Mouse (Mus musculus) left cerebral cortex, adult 9 months (tissue): ENCODE data around the gene Smc1b.
A peak's percentile ranks its signal among the peaks of the same experiment; 100 is the strongest.

ENCODE experiments used
- DNase-seq, 2 experiments: peaks; one replicate each; pipeline ENCODE4 v3.0.0; 2022; ENCODE audit warnings: low spot score in 2 of 2

Smc1b gene

DNA sequence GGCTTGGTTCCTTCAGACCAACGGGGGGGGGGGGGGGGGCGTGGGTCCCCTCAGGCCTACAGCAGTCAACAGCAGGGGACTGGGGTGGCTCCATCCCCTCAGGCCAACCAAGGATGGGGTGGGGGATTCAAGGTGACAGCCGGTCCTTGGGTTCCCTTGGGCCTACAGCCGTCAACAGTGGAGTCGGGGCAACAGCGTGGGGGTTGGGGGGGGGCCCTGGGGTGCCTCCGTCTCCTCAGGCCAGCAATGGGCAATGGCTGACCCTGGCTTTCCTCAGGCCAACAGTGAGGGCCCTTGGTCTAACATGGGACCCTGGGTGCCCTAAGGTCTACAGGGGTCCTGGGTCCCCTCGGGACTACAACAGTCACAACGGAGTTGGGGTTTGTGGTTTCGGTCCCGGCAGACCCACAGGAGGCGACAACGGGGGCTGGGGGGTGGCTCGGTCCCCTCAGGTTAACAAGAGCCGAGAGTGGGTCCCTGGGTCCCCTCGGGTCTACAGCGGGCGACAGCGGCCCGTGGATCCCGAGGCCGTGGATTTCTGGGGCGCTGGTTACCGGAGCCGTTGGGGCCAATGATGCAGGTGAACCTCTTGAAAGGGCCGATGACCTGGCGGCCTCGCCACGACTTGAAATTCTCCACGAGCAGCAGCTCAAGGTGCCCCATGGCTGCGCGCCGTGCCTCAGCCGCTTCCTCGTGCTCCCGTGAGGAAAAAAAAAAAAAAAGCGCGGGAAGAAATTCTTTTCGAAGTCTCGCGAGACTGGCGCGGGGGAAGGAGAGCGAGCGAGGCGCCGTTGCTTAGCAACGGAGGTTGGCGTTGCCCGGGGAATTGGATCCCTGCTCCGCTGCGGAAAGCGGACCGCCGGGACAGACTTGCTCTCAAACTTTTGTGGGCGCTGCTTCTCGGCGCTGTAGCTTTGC is at the start of gene Smc1b, which contains the start of gene Ribc2:
Gene Smc1b (minus strand): TSS at position 690 of the 918 bp plus-strand sequence.
Gene Ribc2 (plus strand): TSS at position 804 of the 918 bp plus-strand sequence.
- DNase-seq = peak in 1 of 2 experiments; percentile 67

DNA sequence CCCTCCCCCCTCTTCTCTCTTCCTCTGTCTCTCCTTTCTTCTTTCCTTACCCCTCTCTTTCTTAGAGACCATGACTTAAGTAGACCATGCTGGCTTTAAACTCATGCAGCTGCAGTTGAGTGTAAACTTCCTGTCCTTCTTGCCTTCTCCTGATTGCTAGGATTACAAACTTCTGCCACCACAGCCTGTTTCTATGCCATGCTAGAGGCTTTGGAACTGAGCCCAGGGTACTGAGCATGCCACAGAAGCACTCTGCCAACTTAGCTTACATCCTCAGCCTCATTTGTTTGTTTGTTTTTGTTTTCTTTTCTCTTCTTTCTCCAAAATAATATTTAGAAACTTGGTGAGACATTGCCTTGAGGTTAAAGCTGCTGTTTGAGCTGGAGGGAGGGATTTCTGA is 48.6 kb upstream of the Smc1b start:
- DNase-seq = no peak

DNA sequence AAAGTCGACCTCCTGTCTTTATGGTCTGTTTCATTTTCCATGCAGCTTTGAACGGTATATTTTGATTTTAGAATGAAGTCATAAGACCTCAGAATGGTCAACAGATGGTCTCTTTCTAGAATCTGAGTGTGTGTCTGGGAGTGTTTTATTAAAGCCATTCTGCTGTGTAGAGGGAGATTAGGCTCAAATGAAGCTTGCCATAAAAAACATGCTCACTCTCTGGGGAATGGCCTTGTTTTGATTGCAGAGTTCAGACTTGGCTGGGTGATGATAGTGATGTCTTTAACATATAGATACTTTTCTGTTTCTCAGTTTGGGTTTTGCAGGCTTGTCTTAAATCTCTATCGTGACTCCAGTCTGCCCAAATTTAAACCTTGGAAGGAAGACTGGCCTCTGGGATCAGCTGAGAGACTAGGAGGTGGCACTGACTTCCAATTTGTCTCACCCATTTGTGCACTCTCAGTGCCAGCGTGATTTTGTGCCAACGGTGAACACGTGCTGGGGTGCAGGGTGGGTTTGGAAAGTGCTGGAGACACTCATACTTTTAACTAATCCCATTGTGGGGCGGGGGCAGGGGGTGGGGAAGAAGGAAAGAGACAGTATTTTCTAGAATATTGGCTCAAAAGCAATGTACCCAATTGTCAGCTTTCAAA is 47.9 kb upstream of the Smc1b start:
- DNase-seq = no peak

DNA sequence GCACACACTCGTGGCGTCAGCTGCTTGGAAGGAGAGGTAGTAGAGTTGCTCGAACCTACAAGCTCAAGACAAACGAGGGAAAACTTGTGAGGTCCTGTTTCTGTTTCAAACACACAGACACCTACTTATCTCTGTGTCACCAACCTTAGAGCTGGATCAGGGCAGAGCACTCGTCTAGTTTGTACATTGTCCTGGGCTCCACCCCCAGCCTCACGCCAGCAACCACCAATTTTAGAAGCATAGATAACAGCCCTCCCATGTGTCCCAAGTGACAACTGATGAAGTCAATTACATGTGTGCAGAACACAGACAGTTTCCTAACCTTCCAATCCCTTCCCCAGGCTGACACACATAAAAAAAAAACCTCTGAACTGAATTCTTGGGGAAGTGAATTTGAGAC is 46.4 kb upstream of the Smc1b start:
- DNase-seq = no peak

DNA sequence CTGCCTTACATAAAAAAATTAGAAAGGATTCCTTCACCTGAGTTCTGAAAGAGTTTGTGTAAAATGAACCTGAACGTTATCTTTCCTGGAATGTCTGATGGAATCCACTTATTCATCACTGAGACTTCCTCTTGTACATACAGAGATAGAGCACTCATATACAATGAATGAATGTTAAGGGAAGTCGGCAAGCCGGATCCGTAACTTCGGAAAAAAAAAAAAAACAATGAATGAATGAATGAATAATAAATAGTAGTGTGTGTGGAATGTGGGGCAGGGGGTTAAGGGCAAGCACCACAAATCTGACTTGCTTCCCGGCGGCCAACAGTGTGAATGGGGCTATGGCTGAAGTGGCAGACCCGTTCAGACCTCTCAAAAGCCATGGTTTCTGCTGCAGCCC is 45.8 kb upstream of the Smc1b start:
- DNase-seq = no peak

DNA sequence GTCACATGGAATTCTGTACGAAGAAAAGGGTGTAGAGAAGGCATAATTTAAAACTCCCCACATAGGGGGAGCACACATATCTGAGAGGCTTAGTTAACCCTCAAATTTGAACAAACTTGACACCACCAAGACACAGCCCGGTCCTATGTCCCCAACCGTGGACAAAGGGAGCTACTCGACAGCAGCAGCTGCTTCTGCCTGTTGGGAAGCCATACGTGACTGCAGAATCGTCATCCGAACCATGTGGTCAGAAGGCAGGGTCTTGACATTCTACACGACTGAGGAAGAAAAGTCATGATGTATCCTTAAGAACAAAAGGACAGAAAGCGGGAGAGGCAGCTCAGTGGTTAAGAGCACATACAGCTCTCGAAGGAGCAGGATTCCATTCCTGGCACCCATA is 42.3 kb upstream of the Smc1b start:
- DNase-seq = no peak

DNA sequence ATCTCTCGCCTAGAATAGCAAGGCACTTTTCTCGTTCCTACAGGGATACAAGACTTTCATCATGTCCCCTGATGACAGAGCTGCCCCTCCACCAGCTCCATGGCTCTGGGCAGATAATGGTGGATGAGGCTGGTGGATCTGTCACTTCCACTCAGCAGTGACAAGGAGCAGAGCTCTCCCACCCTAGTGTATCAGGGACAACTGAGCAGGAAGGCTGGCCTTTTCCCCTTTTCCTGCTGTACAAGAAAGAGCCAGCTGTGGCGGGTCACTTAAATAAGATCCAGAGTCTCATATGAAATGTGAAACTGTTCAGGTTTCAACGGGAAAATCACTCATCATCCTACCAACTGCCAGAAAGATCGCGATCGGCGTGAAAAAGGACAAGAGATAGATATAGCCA is 41.7 kb upstream of the Smc1b start:
- DNase-seq = no peak

DNA sequence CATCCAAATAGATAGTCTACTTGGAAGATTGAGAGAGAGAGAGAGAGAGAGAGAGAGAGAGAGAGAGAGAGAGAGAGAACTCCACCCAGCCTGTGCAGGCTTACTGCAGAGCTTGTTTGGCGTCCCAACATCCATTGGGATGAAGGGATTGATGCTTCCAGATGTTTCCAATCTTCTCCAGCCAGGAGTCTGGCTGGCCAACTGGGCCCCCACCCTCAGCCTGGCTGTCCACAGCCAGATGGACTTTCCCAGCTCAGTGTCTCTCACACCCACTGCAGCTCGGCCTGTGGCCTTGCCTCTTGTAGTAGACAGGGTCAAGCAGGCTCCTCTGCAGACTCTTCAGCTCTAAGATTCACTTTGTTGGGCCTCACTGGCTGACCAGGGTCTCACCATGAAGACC is 40.3 kb upstream of the Smc1b start:
- DNase-seq = no peak

DNA sequence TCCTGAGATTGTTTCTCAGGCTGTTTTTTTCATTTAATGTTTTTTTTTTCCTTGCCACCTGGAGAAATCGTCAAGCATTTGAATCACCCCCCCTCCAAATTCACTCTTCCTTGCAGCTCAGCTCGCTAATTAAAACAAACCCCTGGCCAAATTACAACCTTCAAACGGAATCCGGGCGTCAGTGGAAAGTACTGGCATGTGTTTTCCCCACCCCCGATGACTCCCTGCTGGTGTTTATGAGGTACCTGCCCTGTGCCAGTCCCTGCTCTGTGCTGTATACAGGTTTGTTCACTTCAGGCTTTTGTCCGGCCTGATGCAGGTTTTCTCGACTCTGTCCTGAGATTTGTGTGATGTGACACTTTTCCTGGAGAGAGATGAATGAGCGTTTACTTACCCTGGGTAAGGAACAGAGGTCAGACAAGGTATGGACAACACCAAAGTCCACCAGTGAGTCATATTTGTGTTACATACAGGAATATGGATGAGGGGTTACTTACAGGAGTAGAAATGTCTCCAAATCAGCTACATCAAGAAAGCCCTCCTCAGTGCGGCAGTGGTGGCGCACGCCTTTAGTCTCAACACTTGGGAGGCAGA is 35.4 kb upstream of the Smc1b start:
- DNase-seq = no peak

DNA sequence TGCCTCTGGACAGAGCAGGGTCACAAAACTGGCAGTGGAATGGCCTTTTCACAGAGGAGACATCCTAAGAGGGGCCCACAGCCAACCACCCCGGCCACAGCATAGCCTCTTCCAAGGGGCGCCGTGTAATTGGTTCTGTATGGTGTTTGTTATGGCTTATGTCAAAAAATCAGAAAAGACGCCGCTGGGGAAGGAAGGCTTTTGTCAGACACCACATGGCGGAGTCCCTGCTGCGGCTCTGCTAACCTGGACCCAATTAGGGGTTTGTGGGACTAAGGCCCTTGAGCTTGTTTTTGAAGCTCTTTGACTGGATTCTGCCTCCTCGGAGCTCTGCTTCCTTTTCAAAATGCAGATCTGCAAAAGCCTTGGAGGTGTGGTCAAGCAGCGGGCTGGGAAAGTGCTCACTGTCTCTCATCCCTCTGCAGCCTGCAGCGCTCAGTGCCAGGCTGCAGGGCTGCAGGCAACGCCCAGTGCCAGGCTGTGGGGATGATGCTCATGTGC is 34.7 kb upstream of the Smc1b start:
- DNase-seq = no peak

DNA sequence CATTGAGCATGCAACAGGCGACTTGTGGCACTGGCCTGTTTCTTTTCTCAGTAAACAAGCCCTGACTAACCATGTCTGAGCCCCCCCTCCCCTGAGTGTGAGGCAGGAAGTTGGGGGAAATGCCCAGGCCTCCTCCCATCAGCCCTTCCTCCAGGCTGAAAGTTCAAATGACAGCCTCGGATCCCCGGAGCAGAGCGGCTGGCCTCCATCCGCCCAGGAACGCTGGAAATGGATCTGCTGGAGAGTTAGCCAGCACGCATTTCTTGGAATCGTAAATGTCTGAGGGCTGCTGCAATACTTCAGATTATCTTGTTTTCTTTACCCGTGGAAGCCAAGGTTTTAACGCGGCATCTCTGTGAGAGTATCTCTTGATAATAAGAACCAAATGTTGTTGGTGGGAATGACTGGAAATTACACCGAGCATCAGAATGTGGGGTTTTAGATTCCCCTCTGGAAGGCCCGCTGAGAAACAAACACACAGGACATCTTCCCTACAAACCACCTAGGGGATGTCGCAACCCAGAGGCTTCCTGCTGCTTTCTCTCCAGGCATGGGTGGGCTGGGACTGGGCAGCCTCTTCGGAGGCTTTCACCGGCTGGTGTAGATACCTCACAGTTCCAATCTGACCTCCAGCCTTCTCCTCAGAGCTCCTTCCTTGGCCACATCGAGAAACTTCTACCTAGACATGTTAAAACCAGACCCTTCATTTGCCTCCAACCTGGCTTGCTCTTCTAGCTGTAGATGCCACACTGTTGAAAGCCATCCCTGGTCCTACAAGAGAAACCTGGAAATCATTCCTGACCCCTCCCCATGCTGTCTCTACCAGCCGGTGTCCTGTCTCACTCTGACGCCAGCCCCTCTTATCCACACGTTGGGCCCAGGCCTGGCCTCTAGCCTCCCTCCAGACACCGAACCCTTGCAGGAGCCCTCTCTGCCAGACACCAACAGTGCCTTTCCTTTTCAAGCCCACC is 31.2 kb upstream of the Smc1b start:
- DNase-seq = no peak

DNA sequence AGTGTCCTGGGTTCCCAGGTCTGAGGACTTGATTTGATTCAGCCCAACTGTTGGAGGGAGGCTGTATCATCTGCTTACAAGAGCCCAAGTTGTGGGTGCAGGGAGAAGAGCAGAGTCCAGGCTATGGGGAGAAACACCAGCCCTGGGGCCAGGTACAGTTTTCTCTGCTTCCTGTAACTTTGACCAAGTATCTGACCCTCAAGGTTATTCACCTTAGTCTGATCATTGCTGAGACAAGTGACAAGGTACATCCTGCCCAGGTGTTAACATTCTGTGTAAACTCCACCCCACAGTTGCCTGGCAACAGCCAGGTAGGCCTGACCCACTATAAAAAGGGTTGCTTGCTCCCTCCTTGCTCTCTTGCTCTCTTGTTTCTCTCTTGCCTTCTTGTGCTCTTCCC is 29.7 kb upstream of the Smc1b start:
- no peak for DNase-seq

DNA sequence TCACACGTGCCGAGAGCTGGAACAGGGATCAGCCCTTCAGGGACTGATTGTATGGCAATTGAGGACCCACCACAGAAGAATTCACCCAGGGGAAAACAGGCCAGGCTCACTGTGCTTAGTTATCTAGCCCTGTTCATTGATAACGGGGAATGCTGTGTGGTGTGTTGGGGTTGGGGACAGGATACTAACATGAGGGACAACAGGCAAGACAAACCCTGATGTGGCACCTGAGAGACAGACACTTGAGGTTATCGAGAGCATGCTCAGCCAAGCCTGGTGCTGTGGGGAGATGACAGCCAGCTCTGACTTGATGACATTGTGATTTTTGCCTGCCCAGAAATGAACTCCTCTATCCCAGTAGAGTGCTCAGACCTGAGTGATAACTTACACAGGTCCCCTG is 24.4 kb upstream of the Smc1b start:
- DNase-seq = no peak

DNA sequence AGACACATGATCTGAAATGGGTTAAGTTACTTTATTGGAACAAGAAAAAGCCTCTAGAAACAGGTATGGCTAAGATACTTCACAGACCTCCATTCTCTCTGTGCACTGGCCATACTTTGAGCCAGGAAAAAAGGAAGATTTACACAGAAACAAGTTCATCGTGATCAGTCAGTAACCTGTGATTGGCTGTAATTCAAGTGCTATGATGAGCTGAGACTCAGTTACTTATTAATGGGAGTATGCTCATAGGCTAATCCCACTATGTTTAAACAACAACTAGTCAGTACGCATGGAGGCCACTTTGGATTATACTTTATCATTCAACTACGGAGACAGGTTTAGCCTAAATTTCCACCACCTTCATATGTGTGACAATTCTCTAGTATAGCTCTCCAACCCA is 22.3 kb upstream of the Smc1b start:
- no peak for DNase-seq

DNA sequence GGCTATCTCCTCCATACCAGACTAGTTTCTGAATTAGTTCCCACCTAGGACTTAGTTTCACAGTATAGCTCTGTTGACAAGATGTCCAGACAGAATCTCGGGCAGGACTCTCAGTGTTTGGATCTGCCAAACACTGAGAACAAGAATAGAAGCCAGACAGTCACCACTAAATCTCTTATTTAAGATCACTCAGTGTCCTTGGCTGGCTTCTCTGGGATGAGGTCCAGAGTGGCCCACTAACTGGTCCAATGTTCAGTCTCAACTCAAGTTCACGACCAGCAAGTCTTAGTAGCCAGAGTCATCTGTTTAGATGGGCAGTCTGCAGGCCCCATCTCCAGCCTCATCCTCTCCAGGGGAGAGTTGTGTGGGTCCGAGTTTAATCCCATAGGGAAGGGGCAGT is 20.8 kb upstream of the Smc1b start:
- DNase-seq = no peak

DNA sequence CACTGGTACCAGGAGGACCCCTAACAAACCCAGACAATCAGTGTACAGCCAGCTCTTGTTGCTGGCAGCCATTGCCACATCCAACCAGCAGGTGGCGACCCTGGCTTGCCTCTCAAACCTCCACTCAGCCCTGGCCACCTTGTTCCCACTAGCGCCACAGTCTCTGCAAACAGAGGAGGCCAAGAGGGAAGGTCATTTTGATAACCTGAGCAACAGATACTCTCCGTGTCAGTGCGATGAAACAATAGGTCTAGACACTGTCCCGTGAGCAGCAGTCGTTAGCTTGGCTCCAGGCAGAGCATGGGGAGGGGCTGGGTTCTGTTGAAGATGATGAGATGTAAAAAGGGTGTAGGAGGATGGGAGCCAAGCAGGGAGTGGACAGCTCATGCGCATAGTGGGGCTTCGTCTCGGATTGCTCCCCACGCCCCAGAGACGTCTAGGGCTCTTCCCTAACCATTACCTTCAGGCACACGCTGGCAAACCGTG is 19.7 kb upstream of the Smc1b start:
- peak in 1 of 2 experiments; percentile 75 for DNase-seq

DNA sequence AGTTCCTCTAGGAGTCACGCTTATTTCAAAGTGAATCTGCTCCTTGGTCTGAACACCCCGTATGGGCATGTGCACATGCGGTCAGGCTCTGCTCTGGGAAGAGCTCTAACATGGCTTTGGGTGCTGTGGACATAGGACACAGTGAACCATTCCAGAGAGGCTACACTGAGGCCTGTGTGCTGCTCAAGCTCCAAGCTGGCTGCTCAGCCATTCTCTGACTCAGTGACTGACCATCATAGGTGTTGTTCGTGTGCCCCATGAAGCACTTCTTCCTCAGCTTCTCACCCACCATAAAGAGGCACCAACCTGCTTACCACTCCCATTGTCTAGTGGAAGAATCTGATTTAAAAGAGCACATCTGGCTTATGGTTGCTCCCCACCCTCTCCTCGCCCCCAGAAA is 12.5 kb upstream of the Smc1b start:
- DNase-seq = no peak

DNA sequence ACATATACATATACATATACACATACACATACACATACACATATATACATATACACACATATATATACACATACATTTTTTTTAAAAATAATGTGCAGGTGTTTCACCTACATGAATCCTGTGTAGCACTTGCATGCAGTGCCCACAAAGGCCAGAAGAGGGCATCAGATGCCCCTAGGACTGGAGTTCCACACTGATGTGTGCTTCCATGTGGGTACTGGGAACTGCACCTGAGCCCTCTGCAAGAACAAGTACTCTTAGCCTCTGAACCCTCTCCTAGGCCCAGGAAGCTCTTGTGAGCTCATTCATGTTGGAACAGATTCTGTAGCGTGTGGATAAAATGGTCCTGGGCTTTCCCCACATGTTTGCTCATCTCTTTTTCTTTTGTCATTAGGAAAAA is 12.0 kb upstream of the Smc1b start:
- DNase-seq = no peak

DNA sequence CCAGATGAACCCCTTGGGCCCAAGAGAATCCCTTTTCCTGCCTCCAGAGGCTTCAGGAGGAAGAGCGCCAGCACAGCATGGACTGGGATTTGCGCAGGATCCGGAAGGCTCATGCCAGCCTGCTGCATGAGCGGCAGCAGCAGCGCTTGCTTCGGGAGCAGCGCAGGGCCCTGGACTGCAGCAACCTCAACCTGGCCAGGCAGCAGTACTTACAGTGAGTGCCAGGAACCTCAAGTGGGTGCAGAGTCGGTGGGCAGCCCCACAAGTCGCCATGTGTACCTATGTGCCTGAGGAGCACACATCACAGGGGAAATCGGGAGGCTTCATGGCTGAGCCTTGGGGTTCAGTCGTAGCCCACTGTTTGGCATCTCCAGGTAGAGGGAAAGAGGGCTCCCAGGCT is 11.4 kb upstream of the Smc1b start:
- DNase-seq = no peak

DNA sequence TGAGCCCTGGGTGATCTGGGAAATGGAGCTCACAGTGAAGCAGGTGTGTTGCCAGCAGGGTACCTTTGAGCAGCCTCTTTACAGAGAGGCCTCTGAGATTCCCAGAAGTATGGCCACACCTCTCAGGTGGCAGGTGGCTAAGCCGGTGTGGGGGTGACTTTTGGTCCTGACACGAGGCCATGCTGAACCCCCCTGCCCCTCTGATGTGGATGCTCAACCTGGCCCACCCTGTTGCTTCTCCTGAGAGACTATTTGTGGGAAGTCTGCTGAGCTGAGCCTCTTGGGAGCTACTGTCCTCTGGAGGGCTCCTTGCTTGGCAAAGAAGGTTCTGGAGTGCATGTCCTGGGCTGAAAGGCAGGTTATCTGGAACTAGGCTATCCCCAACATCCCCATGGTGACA is 10.7 kb upstream of the Smc1b start:
- DNase-seq = no peak

DNA sequence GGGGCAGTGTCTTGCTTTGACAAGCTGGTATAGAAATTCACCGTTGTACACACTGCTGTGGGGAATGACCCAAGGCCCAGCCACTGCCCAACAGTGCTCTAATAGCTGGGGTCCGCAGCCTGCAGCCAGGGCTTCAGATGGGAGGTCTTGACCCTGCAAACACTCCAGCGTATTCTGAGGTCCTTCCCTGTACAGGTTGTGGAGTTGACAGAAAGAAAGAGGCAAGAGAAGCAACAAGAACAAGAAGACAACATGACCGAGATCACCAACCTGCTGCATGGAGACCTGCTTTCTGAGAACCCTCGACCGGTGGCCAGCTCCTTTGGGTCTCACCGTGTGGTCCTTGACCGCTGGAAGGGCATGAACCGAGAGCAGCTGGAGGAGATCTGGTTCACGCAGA is 9.5 kb upstream of the Smc1b start:
- DNase-seq = no peak
